Mouse (Mus musculus) right cerebral cortex, postnatal 10 days (tissue): ENCODE data around the gene Tdrkh.

ENCODE experiments used
- DNase-seq, 2 experiments: peaks; one replicate each; pipeline ENCODE4 v3.0.0; 2021; ENCODE audit warnings: low spot score in 2 of 2

Gene Tdrkh

GRCm38 (mm10) chr3:94457055-94457454 lies 44.0 kb downstream of the Tdrkh start:
- DNase-seq, result no peak

- DNase-seq, result no peak
Measured at GRCm38 (mm10) chr3:94459834-94460233, 46.8 kb downstream of the Tdrkh start.

- DNase-seq, result peak; percentile 60 to 76
Measured at GRCm38 (mm10) chr3:94463926-94464578, 51.0 kb downstream of the Tdrkh start.

- DNase-seq, result peak; percentile 82 to 91
Measured at GRCm38 (mm10) chr3:94465632-94466430, 52.8 kb downstream of the Tdrkh start.

- no peak for DNase-seq
Measured at GRCm38 (mm10) chr3:94468931-94469330, 55.9 kb downstream of the Tdrkh start.

- peak in 1 of 2 experiments; percentile 40 for DNase-seq
Measured at GRCm38 (mm10) chr3:94472447-94473114, 59.5 kb downstream of the Tdrkh start.

GRCm38 (mm10) chr3:94473115-94473505 lies 60.0 kb downstream of the Tdrkh start:
- DNase-seq, result peak in 1 of 2 experiments; percentile 61

- no peak for DNase-seq
Measured at GRCm38 (mm10) chr3:94473567-94474232, 60.6 kb downstream of the Tdrkh start.

GRCm38 (mm10) chr3:94476301-94477035 lies 63.4 kb downstream of the Tdrkh start:
- peak in 1 of 2 experiments; percentile 51 for DNase-seq

- DNase-seq, result peak; percentile 56 to 76
Measured at GRCm38 (mm10) chr3:94477444-94477843, 64.4 kb downstream of the Tdrkh start.

GRCm38 (mm10) chr3:94477981-94478422 lies 64.9 kb downstream of the Tdrkh start, which contains the start of gene Celf3:
TSS of gene Celf3 (plus strand) at chr3:94478295.
- DNase-seq, result peak; percentile 88 to 91

- DNase-seq, result peak in 1 of 2 experiments; percentile 60
Measured at GRCm38 (mm10) chr3:94478591-94479169, 65.6 kb downstream of the Tdrkh start.

GRCm38 (mm10) chr3:94479564-94479963 lies 66.5 kb downstream of the Tdrkh start:
- DNase-seq, result no peak

GRCm38 (mm10) chr3:94480291-94480884 lies 67.3 kb downstream of the Tdrkh start, which contains the start of gene Riiad1:
TSS of gene Riiad1 (minus strand) at chr3:94480341.
- peak in 1 of 2 experiments; percentile 59 for DNase-seq

GRCm38 (mm10) chr3:94481429-94481828 lies 68.4 kb downstream of the Tdrkh start:
- DNase-seq, result no peak

- DNase-seq, result peak in 1 of 2 experiments; percentile 63
Measured at GRCm38 (mm10) chr3:94482764-94483385, 69.8 kb downstream of the Tdrkh start.

- DNase-seq, result peak; percentile 98 to 99
Measured at GRCm38 (mm10) chr3:94483790-94484439, 70.8 kb downstream of the Tdrkh start.
